Mouse (Mus musculus) MEL (cell line): ENCODE data around the gene Cdc42se2. TPM values are rescaled to one million over a fixed set of nuclear protein-coding genes. Genes with fewer than 3 reads are reported as not detected.

Source experiments
- DNase-seq: peaks from one replicate; pipeline ENCODE4 v3.0.0; 2011; ENCODE audit warnings: low read depth, low spot score
- H3K27ac ChIP-seq: 2 replicates; pipeline ENCODE4 v1.5.1; 2012; ENCODE audit warnings: low read depth, mild to moderate bottlenecking, control low read depth, low read length, moderate library complexity; ENCODE audit not compliant: control insufficient read depth
- H3K27me3 ChIP-seq, 2 experiments: fragments of 150-350 bp in 1 of 2; sonication (generic) in 1 of 2; 2 replicates each; pipeline ENCODE4 v1.6.1; 2012; ENCODE audit warnings: low read length in 2 of 2, mild to moderate bottlenecking in 2 of 2, improper control_type of control experiment in 1 of 2, moderate library complexity in 1 of 2; ENCODE audit not compliant: insufficient read depth in 2 of 2, control insufficient read depth in 1 of 2
- H3K36me3 ChIP-seq, 2 experiments: 2 replicates each; pipeline ENCODE4 v1.6.1; 2012 to 2014; ENCODE audit warnings: low read length in 2 of 2, improper control_type of control experiment in 1 of 2, inconsistent platforms in 1 of 2, mild to moderate bottlenecking in 1 of 2; ENCODE audit not compliant: insufficient read depth in 2 of 2, control insufficient read depth in 1 of 2
- H3K4me1 ChIP-seq, 2 experiments: fragments of 150-350 bp in 1 of 2; sonication (generic) in 1 of 2; 2 replicates each; pipeline ENCODE4 v1.6.1; 2012; ENCODE audit warnings: low read length in 2 of 2, improper control_type of control experiment in 1 of 2, mild to moderate bottlenecking in 1 of 2; ENCODE audit not compliant: insufficient read depth in 2 of 2, control insufficient read depth in 1 of 2
- H3K4me3 ChIP-seq, 2 experiments: fragments of 150-350 bp in 1 of 2; sonication (generic) in 1 of 2; 2 replicates each; pipeline ENCODE4 v1.5.1; 2012; ENCODE audit warnings: low read depth in 2 of 2, low read length in 2 of 2, mild to moderate bottlenecking in 2 of 2, moderate library complexity in 2 of 2, control low read depth in 1 of 2, improper control_type of control experiment in 1 of 2; ENCODE audit not compliant: control insufficient read depth in 1 of 2, insufficient read depth in 1 of 2
- H3K79me2 ChIP-seq: 2 replicates; pipeline ENCODE4 v1.6.1; 2012; ENCODE audit warnings: mild to moderate bottlenecking, low read length, moderate library complexity; ENCODE audit not compliant: control insufficient read depth, poor library complexity, insufficient read depth
- H3K9ac ChIP-seq: 2 replicates; pipeline ENCODE4 v1.6.1; 2012; ENCODE audit warnings: low read depth, mild to moderate bottlenecking, control low read depth, low read length, moderate library complexity; ENCODE audit not compliant: control insufficient read depth, poor library complexity, severe bottlenecking
- H3K9me3 ChIP-seq: fragments of 150-350 bp; sonication (generic); replicated peaks from 2 replicates; pipeline ENCODE4 v1.6.1; 2012; ENCODE audit warnings: mild to moderate bottlenecking, low read length, improper control_type of control experiment, moderate library complexity; ENCODE audit not compliant: insufficient read depth
- CHD2 ChIP-seq: IDR thresholded peaks from 2 replicates; pipeline ENCODE4 v1.6.1; 2011; ENCODE audit warnings: low read length, improper control_type of control experiment
- CTCF ChIP-seq, 3 experiments: IDR thresholded peaks in 2 of 3; conservative IDR thresholded peaks in 1 of 3; 2 replicates each; pipeline ENCODE4 v1.5.1; 2011 to 2012; ENCODE audit warnings: low read length in 3 of 3, low read depth in 2 of 3, mild to moderate bottlenecking in 2 of 3, improper control_type of control experiment in 1 of 3, inconsistent platforms in 1 of 3, mixed read lengths in 1 of 3, moderate library complexity in 1 of 3; ENCODE audit not compliant: control insufficient read depth in 1 of 3, insufficient read depth in 1 of 3, poor library complexity in 1 of 3, severe bottlenecking in 1 of 3
- E2F4 ChIP-seq: IDR thresholded peaks from 2 replicates; pipeline ENCODE4 v1.6.1; 2011; ENCODE audit warnings: low read depth, low read length, improper control_type of control experiment, borderline replicate concordance
- ELF1 ChIP-seq: IDR thresholded peaks from 2 replicates; pipeline ENCODE4 v1.6.1; 2014; ENCODE audit warnings: low read depth, mild to moderate bottlenecking, inconsistent platforms, low read length, improper control_type of control experiment, moderate library complexity
- EP300 ChIP-seq, 2 experiments: IDR thresholded peaks; 2 replicates each; pipeline ENCODE4 v1.6.1; 2011; ENCODE audit warnings: improper control_type of control experiment in 2 of 2, low read length in 2 of 2, low read depth in 1 of 2, mild to moderate bottlenecking in 1 of 2
- ETS1 ChIP-seq: IDR thresholded peaks from 2 replicates; pipeline ENCODE4 v1.6.1; 2012; ENCODE audit warnings: low read depth, mild to moderate bottlenecking, inconsistent platforms, low read length, improper control_type of control experiment, moderate library complexity
- GABPA ChIP-seq: IDR thresholded peaks from 2 replicates; pipeline ENCODE4 v1.6.1; 2012; ENCODE audit warnings: low read depth, mild to moderate bottlenecking, inconsistent platforms, low read length, improper control_type of control experiment, moderate library complexity
- GATA1 ChIP-seq: IDR thresholded peaks from 2 replicates; pipeline ENCODE4 v1.6.1; 2011; ENCODE audit warnings: low read depth, low read length, improper control_type of control experiment
- JUND ChIP-seq: IDR thresholded peaks from 2 replicates; pipeline ENCODE4 v1.6.1; 2011; ENCODE audit warnings: low read depth, mild to moderate bottlenecking, improper control_type of control experiment, low read length
- MAFK ChIP-seq: IDR thresholded peaks from 2 replicates; pipeline ENCODE4 v1.6.1; 2011; ENCODE audit warnings: low read depth, mild to moderate bottlenecking, low read length, improper control_type of control experiment, borderline replicate concordance
- MAZ ChIP-seq: IDR thresholded peaks from 2 replicates; pipeline ENCODE4 v1.6.1; 2012; ENCODE audit warnings: low read depth, mild to moderate bottlenecking, inconsistent platforms, low read length, improper control_type of control experiment
- MEF2A ChIP-seq: IDR thresholded peaks from 2 replicates; pipeline ENCODE4 v1.6.1; 2014; ENCODE audit warnings: low read depth, mild to moderate bottlenecking, inconsistent platforms, low read length, improper control_type of control experiment; ENCODE audit not compliant: poor library complexity, insufficient replicate concordance, severe bottlenecking; ENCODE audit errors: extremely low read depth
- MXI1 ChIP-seq: IDR thresholded peaks from 2 replicates; pipeline ENCODE4 v1.6.1; 2011; ENCODE audit warnings: mild to moderate bottlenecking, low read depth, low read length, improper control_type of control experiment
- MYB ChIP-seq: IDR thresholded peaks from 2 replicates; pipeline ENCODE4 v1.6.1; 2011; ENCODE audit warnings: mild to moderate bottlenecking, low read depth, low read length, improper control_type of control experiment
- NELFE ChIP-seq: IDR thresholded peaks from 2 replicates; pipeline ENCODE4 v1.6.1; 2011; ENCODE audit warnings: low read depth, low read length, improper control_type of control experiment
- NRF1 ChIP-seq: IDR thresholded peaks from 2 replicates; pipeline ENCODE4 v1.6.1; 2014; ENCODE audit warnings: low read depth, mild to moderate bottlenecking, inconsistent platforms, low read length, improper control_type of control experiment, moderate library complexity; ENCODE audit not compliant: poor library complexity, insufficient read depth, severe bottlenecking
- SIN3A ChIP-seq: IDR thresholded peaks from 2 replicates; pipeline ENCODE4 v1.6.1; 2012; ENCODE audit warnings: low read length, improper control_type of control experiment, inconsistent platforms
- TCF12 ChIP-seq: IDR thresholded peaks from 2 replicates; pipeline ENCODE4 v1.6.1; 2014; ENCODE audit warnings: low read depth, mild to moderate bottlenecking, inconsistent platforms, low read length, improper control_type of control experiment, moderate library complexity
- USF2 ChIP-seq, 2 experiments: IDR thresholded peaks; 2 replicates each; pipeline ENCODE4 v1.6.1; 2011 to 2012; ENCODE audit warnings: improper control_type of control experiment in 2 of 2, low read length in 2 of 2, borderline replicate concordance in 1 of 2, inconsistent platforms in 1 of 2, low read depth in 1 of 2, mild to moderate bottlenecking in 1 of 2; ENCODE audit not compliant: insufficient read depth in 1 of 2
- ZC3H11A ChIP-seq: IDR thresholded peaks from 2 replicates; pipeline ENCODE4 v1.6.1; 2012; ENCODE audit warnings: low read depth, mild to moderate bottlenecking, inconsistent platforms, low read length, improper control_type of control experiment
- ZKSCAN1 ChIP-seq: IDR thresholded peaks from 2 replicates; pipeline ENCODE4 v1.6.1; 2012; ENCODE audit warnings: low read depth, mild to moderate bottlenecking, inconsistent platforms, low read length, improper control_type of control experiment, moderate library complexity
- ZMIZ1 ChIP-seq: IDR thresholded peaks from 2 replicates; pipeline ENCODE4 v1.6.1; 2012; ENCODE audit warnings: low read depth, mild to moderate bottlenecking, inconsistent platforms, low read length, improper control_type of control experiment, moderate library complexity
- ZNF384 ChIP-seq: IDR thresholded peaks from 2 replicates; pipeline ENCODE4 v1.6.1; 2012; ENCODE audit warnings: low read depth, mild to moderate bottlenecking, inconsistent platforms, low read length, improper control_type of control experiment
- polyA plus RNA-seq, 2 experiments: library from polyadenylated mRNA; stranded (reverse) in 1 of 2; unstranded in 1 of 2; fragments of >175 nt in 1 of 2; fragments of >200 nt in 1 of 2; gene quantifications; 2 replicates each; pipeline versions ENCODE4 v1.2.1 to v1.2.4; 2012; ENCODE audit warnings: low replicate concordance in 2 of 2, low read depth in 1 of 2; ENCODE audit not compliant: insufficient read length in 2 of 2, insufficient read depth in 1 of 2, missing spikeins in 1 of 2
- total RNA-seq: library from RNA; depleted of rRNA; stranded (reverse); fragments of 300-350 nt; gene quantifications from 2 replicates; pipeline ENCODE4 v1.2.3, GENCODE M21; 2012

Cdc42se2 gene
- total and polyA plus RNA-seq, 3 experiments, result 30.1 to 47.4 (median 33.4) TPM

DNA sequence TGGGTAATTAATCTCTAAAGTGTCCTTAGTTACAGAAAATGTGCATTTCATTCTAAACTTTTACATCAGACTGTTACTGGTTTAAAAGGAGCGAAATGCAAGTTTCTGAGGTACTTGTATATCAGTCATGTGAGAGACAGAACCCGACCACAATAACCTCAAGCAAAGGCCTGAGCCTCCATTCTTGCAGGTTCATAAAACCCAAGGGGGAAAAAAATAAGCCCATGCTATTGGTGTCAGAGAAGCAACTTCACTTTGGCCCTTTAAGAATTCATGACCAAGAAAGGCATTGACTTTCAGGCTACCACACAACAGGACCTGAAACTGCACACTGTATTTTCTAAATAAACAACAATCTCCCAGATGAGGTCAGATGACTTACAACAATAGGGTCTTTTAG, 59.1 kb downstream of the Cdc42se2 start:
- peaks cover 0 to 6% of the 10 kb centered on the region in 2 experiments; a peak in 2 of 4 replicates for H3K36me3 ChIP-seq
- no peak for TF ChIP-seq ZKSCAN1
- no peak for TF ChIP-seq TCF12
- no peak for TF ChIP-seq MEF2A
- TF ChIP-seq ZC3H11A, result no peak
- TF ChIP-seq MYB, result no peak
- no peak for TF ChIP-seq NRF1
- no peak for TF ChIP-seq E2F4
- no peak for TF ChIP-seq USF2 (IDR thresholded peaks at IDR 0.05; ENCODE audit: borderline replicate concordance in 1 of 2, insufficient read depth in 1 of 2, low read depth in 1 of 2, low read length in 2 of 2)
- no peak for TF ChIP-seq SIN3A
- no peak for TF ChIP-seq NELFE
- TF ChIP-seq ETS1, result no peak
- no peak for TF ChIP-seq EP300 (IDR thresholded peaks at IDR 0.05; ENCODE audit: low read depth in 1 of 2, low read length in 2 of 2)
- TF ChIP-seq GATA1, result no peak
- no peak for TF ChIP-seq ZNF384
- TF ChIP-seq ELF1, result no peak
- no peak for TF ChIP-seq CTCF (IDR thresholded peaks at IDR 0.05 in 2 of 3, conservative IDR thresholded peaks at IDR 0.05 in 1 of 3; ENCODE audit: control insufficient read depth in 1 of 3, insufficient read depth in 1 of 3, low read depth in 2 of 3, low read length in 3 of 3, poor library complexity in 1 of 3, severe bottlenecking in 1 of 3)
- no peak for TF ChIP-seq CHD2
- TF ChIP-seq, all 39 proteins: peak for 0
- no peak for DNase-seq
- Histone ChIP-seq H3K27me3 (no peaks in the 10 kb centered on the region), H3K27ac (no peak overlapping the region), H3K9ac (no peak overlapping the region), H3K9me3 (no peaks in the 10 kb centered on the region), H3K79me2 (no peaks in the 10 kb centered on the region), H3K4me1 (0 out of 4 replicates have a peak, but pooled peaks cover 0 to 2% of the 10 kb centered on the region in 2 experiments), H3K4me3 (no peak overlapping the region)

DNA sequence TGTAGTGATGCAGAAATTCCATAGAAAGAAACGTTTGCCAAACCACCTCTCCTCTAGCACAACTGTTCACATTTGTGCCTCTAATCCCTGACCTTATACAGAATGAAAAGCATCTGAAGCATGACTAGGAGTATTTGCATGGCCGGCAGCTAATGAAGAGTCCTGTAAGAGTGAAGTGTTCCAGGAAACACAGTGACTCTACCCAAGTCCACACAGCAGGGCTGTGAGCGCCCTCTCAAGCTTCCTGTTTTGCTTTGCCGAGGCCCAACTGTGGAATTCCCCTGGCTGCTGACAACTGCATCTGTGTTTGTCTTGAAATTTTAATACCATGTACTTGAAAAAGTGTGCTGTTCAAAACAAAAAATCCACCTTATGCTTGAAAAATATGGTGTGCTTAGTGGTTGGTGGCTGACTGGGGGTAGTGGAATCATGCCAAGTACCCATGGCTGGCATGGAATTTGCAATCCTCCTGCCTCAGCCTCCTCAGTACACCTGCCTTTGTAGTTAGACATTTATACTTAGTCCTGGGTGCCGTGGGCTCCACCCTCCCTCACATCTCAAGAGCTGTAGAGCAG, 60.1 kb downstream of the Cdc42se2 start:
- no peak for DNase-seq
- Histone ChIP-seq H3K9ac (no peak overlapping the region), H3K9me3 (no peaks in the 10 kb centered on the region), H3K4me3 (no peak overlapping the region), H3K4me1 (0 out of 4 replicates have a peak, but pooled peaks cover 0 to 2% of the 10 kb centered on the region in 2 experiments), H3K27ac (no peak overlapping the region), H3K79me2 (no peaks in the 10 kb centered on the region), H3K36me3 (peaks cover 0 to 1% of the 10 kb centered on the region in 2 experiments; a peak in 1 of 4 replicates), H3K27me3 (no peaks in the 10 kb centered on the region)
- TF ChIP-seq CHD2 (no peak), MYB (no peak), MAFK (no peak), MAZ (no peak), JUND (no peak), ZMIZ1 (no peak), MXI1 (no peak), SIN3A (no peak), GABPA (no peak)
